Mouse (Mus musculus): ENCODE measurements around the gene Msantd4.
"Not testable (repeated sequence)": the region's sequence is repeated elsewhere in the genome, so short reads cannot be mapped to it uniquely, and the experiment has no call there.

Msantd4 gene

DNA sequence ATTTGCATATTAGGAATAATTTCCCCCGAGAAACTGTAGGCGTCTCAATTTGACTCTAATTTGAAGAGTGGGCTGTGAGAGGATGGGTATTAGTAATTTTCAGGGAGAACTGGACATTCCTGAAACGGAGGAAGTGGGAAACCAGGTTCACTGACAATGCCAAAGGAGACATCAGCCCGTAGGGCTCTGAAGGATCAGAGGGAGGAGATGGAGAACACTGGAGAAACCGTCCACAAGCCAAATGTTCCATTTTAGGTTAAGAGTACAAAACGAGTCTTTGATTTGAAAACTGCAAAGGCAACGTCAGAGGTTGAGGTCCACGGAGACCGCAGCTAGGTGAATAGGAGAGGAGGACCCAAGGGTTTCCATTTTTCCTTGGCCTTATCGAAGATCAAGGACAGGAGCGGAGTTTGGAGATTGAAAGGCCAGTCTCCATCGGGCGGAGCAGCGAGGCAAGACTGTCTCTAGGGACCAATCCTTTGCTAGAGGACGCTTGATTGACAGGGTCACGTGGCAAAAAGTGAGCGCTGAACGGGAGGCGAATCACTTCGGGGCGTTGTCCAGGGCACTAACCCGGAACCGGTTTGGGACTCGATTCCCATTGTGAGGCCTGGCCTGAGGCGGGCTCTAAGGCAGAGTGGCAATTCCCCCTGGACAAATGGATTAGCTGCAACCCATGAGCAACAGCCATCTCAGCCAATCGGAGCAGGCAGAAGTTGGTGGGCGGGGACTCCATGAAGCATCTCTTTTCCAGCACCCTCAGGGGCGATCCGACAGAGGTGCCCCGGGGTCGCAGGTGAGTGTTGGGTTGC is at the start of gene Msantd4:
Gene Msantd4, plus strand, starts transcription at position 735 of the 812 bp plus-strand sequence.
- peak; percentile 98 for DNase-seq (ENCODE audit: low spot score)

DNA sequence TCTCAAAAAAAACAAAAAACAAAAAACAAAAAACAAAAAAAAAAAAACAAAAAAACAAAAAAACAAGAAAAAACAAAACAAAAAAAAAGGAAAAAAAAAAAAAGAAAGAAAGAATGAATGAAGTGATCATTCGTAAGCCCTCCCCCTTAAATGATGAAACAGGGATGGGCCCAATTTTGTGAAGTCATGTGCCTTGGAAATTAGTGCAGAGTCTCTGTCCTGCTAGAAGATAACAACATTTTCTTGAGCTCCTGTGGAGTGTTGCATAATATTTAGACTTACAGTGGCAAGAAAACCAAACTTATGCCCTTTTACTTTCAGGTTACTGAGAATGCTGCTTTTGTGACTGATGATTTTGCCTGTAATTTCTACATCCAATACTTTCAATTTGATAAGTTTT is 23.2 kb upstream of the Msantd4 start:
- no peak for DNase-seq (ENCODE audit: low spot score)

- DNase-seq (ENCODE audit: low spot score) = no peak
These were observed 318 bp downstream of the Msantd4 start for GRCm38 (mm10) chr9:4376640-4377120.

DNA sequence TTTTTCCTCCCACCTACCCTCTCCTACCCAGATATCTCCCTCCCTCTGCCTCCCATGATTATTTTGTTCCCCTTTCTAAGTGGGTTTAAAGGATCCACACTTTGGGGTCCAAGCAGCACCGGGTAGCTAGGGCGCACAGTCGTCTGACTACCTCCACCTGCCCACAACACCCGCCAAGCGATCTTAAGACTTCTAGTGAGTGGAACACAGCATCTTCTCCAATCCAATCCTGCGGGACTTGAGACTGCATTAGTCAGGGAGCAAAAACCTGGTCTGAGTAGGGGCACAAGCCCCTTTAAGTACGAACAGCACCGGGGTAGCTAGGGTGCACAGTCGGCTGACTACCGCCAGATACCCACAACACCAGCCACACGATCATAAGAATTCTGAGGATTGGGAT is 24.4 kb downstream of the Msantd4 start:
- DNase-seq (ENCODE audit: low spot score) = not testable (repeated sequence)
